In genomic region chr4:129227170-129227984, GRCm38 (mm10) we compare ENCODE assay signal across 9 mouse cellular contexts. TPM values are rescaled to one million over a fixed set of nuclear protein-coding genes. Genes with fewer than 3 reads are reported as not detected.
A peak's percentile ranks its signal among the peaks of the same experiment; 100 is the strongest.
DNase-seq lines count a peak whose midpoint lies in the region; ATAC-seq and TF ChIP-seq lines count a peak whose summit lies in the region.
"Had no signal": no experiment of that assay in that cellular context is flagged by ENCODE, and none has a peak within 500 bp of the region (broad histone marks: within the 10 kb centered on the region; RNA-seq: fewer than 3 reads in every experiment).

No protein-coding gene starts in this region.

- intact Hi-C loops in left cerebral cortex, postnatal 10 days (cut with DNase I): no loop called here

- H3K4me3 ChIP-seq in thymus, adult 2 months (ENCODE audit: control insufficient read depth, insufficient read depth, low read length): no peak overlapping the region
- H3K4me3 ChIP-seq in forebrain, embryonic 16.5 days (replicated peaks; ENCODE audit: low read length): peak overlapping the region; percentile 48
- peak overlapping the region; percentile 7 for H3K4me3 ChIP-seq in limb, embryonic 11.5 days (ENCODE audit: low read depth, low read length)

- H3K4me2 ChIP-seq in forebrain, embryonic 16.5 days (ENCODE audit: low read length): peak overlapping the region; percentile 68
- H3K4me2 ChIP-seq in limb, embryonic 11.5 days (ENCODE audit: low read depth, severe bottlenecking): peak overlapping the region; percentile 40

- WGBS in thymus, adult 2 months: 90% methylated on average over 22 of the region's 22 CpGs
- WGBS in forebrain, embryonic 16.5 days: 8% methylated on average over 22 of the region's 22 CpGs
- 8% methylated on average over 22 of the region's 22 CpGs for WGBS in limb, embryonic 11.5 days

- no peak for TF ChIP-seq CTCF in thymus, adult 2 months (IDR thresholded peaks at IDR 0.05; ENCODE audit: borderline replicate concordance, control insufficient read depth, extremely low read depth, insufficient read depth, low read length, poor library complexity)

- no peaks in the 10 kb centered on the region for H3K36me3 ChIP-seq in thymus, adult 2 months (ENCODE audit: control insufficient read depth, insufficient read depth, low read length)
- H3K36me3 ChIP-seq in forebrain, embryonic 16.5 days (ENCODE audit: control insufficient read depth, insufficient read depth): no peaks in the 10 kb centered on the region
- no peaks in the 10 kb centered on the region for H3K36me3 ChIP-seq in limb, embryonic 11.5 days (ENCODE audit: control insufficient read depth, insufficient read depth, low read length)

- H3K4me1 ChIP-seq in thymus, adult 2 months (replicated peaks; ENCODE audit: control insufficient read depth, insufficient read depth, low read length): no peaks in the 10 kb centered on the region
- peaks cover 35% of the 10 kb centered on the region for H3K4me1 ChIP-seq in forebrain, embryonic 16.5 days (replicated peaks; ENCODE audit: control insufficient read depth, insufficient read depth, low read length)
- peaks cover 40% of the 10 kb centered on the region for H3K4me1 ChIP-seq in limb, embryonic 11.5 days (ENCODE audit: control insufficient read depth, insufficient read depth, low read length)

- no peak for TF ChIP-seq POLR2A in thymus, adult 2 months (IDR thresholded peaks at IDR 0.05; ENCODE audit: control insufficient read depth, extremely low read depth, insufficient read depth, low read length, poor library complexity)

- H3K27me3 ChIP-seq in thymus, adult 2 months (ENCODE audit: control insufficient read depth, insufficient read depth, low read length): no peaks in the 10 kb centered on the region
- H3K27me3 ChIP-seq in forebrain, embryonic 16.5 days (replicated peaks; ENCODE audit: control insufficient read depth, insufficient read depth, low read length): no peaks in the 10 kb centered on the region
- H3K27me3 ChIP-seq in limb, embryonic 11.5 days (ENCODE audit: control insufficient read depth, insufficient read depth, low read length): peaks cover 2% of the 10 kb centered on the region; the same call in 1 of the 2 replicates

- no peak for DNase-seq in thymus, adult 2 months
- DNase-seq in thymus, postnatal 36 days: no peak
- DNase-seq in limb, embryonic 11.5 days (ENCODE audit: low spot score): no peak
- no peak for DNase-seq in layer of hippocampus, adult 8-10 months (ENCODE audit: low spot score in 2 of 2)
- DNase-seq in spleen, adult 12 weeks (ENCODE audit: low spot score): no peak
- no peak for DNase-seq in left cerebral cortex, postnatal 10 days (ENCODE audit: extremely low spot score in 1 of 2, low spot score in 2 of 2)
- DNase-seq in gastrocnemius, postnatal 25 days: no peak

- H3K9ac ChIP-seq in forebrain, embryonic 16.5 days (replicated peaks; ENCODE audit: low read depth, low read length): peak overlapping the region; percentile 60
- H3K9ac ChIP-seq in limb, embryonic 11.5 days (ENCODE audit: low read length): peak overlapping the region; percentile 28

- H3K9me3 ChIP-seq in forebrain, embryonic 16.5 days (ENCODE audit: control insufficient read depth, low read length): no peaks in the 10 kb centered on the region
- no peaks in the 10 kb centered on the region for H3K9me3 ChIP-seq in limb, embryonic 11.5 days (ENCODE audit: control insufficient read depth, low read length)

- ATAC-seq in forebrain, embryonic 16.5 days: peak; percentile 32
- ATAC-seq in limb, embryonic 11.5 days (ENCODE audit: insufficient number of reproducible peaks, low FRiP score, low TSS enrichment, low read depth): no peak

- H3K27ac ChIP-seq in thymus, adult 2 months (ENCODE audit: control insufficient read depth, insufficient read depth, low read length): peak overlapping the region; percentile 44; the same call in 1 of the 2 replicates
- peak overlapping the region; percentile 42; the same call in 1 of the 2 replicates for H3K27ac ChIP-seq in forebrain, embryonic 16.5 days (ENCODE audit: low read length)
- H3K27ac ChIP-seq in limb, embryonic 11.5 days (replicated peaks; ENCODE audit: low read depth, low read length): no peak overlapping the region
- H3K27ac ChIP-seq: macrophage had no signal

RNA-seq across cellular contexts. Expression of gene C77080, which starts 33.8 kb away (rescaled TPM):
- 18.7 and 19.5 TPM in 2 replicates for polyA plus RNA-seq in thymus, adult 2 months (2012; rRNA removed)
- 3.8 and 4.7 TPM in 2 replicates for polyA plus RNA-seq in forebrain, embryonic 16.5 days (2015; fragmentation: Nextera tagmentation; extraction: Ambion mirVana)
- 3.7 and 4.2 TPM in 2 replicates for polyA plus RNA-seq in limb, embryonic 11.5 days (2014; fragmentation: Nextera tagmentation; extraction: Ambion mirVana)
- 10 to 100 TPM; 10.1 to 12.6 (median 11.4) TPM for total RNA-seq in layer of hippocampus, adult 8-10 months (2022)
- 10 to 100 TPM; 11.1 to 15.8 TPM for total RNA-seq in left cerebral cortex, postnatal 10 days (2021)
- 1 to 10 TPM; 1.3 to 2.0 TPM for total RNA-seq in gastrocnemius, postnatal 25 days (2021)

RNA-seq across cellular contexts. Expression of gene Yars, which starts 37.8 kb away (rescaled TPM):
- 17.6 and 19.6 TPM in 2 replicates for polyA plus RNA-seq in thymus, adult 2 months (2012; rRNA removed)
- 116 and 122 TPM in 2 replicates for polyA plus RNA-seq in forebrain, embryonic 16.5 days (2015; fragmentation: Nextera tagmentation; extraction: Ambion mirVana)
- polyA plus RNA-seq in limb, embryonic 11.5 days (2014; fragmentation: Nextera tagmentation; extraction: Ambion mirVana): 83.1 and 84.8 TPM in 2 replicates
- 10 to 100 TPM; 85.5 to 91.6 (median 87.1) TPM for total RNA-seq in layer of hippocampus, adult 8-10 months (2022)
- total RNA-seq in left cerebral cortex, postnatal 10 days (2021): 100 to 1,000 TPM; 103 to 105 TPM
- total RNA-seq in gastrocnemius, postnatal 25 days (2021): 10 to 100 TPM; 31.7 to 34.2 TPM

RNA-seq across cellular contexts. Expression of gene S100pbp, which starts 37.9 kb away (rescaled TPM):
- polyA plus RNA-seq in thymus, adult 2 months (2012; rRNA removed): 45.3 and 58.7 TPM in 2 replicates
- 16.9 and 17.2 TPM in 2 replicates for polyA plus RNA-seq in forebrain, embryonic 16.5 days (2015; fragmentation: Nextera tagmentation; extraction: Ambion mirVana)
- 30.5 and 32.3 TPM in 2 replicates for polyA plus RNA-seq in limb, embryonic 11.5 days (2014; fragmentation: Nextera tagmentation; extraction: Ambion mirVana)
- total RNA-seq in layer of hippocampus, adult 8-10 months (2022): 10 to 100 TPM; 33.2 to 41.3 (median 39.6) TPM
- 10 to 100 TPM; 40.1 to 45.7 TPM for total RNA-seq in left cerebral cortex, postnatal 10 days (2021)
- 1 to 10 TPM; 3.5 to 4.0 TPM for total RNA-seq in gastrocnemius, postnatal 25 days (2021)

Comparison
In these comparisons a context has a peak if more than half of its experiments do, and no peak if none do; other contexts are left out.
1. RNA of gene S100pbp, which starts 37.9 kb away (total RNA-seq): 40.1 to 45.7 TPM in left cerebral cortex, postnatal 10 days and 33.2 to 41.3 TPM in layer of hippocampus, adult 8-10 months; 3.5 to 4.0 TPM in gastrocnemius, postnatal 25 days; every median in the first group is over 4 times any median in the second.